Mouse (Mus musculus) gastrocnemius, postnatal 10 days (tissue): Measurements from ENCODE around the gene Tmem267. TPM values are rescaled to one million over a fixed set of nuclear protein-coding genes. Genes with fewer than 3 reads are reported as not detected.
A peak's percentile ranks its signal among the peaks of the same experiment; 100 is the strongest.

ENCODE experiments used
- DNase-seq: peaks from one replicate; pipeline ENCODE4 v3.0.0; 2021; ENCODE audit warnings: mixed read lengths
- total RNA-seq, 2 experiments: library from RNA; stranded (reverse); gene quantifications; 2 replicates each; pipeline ENCODE4 v1.2.3; 2021

The Tmem267 gene
- total RNA-seq, 2 experiments from 2014 or later, result 8.4 to 10.3 TPM

- no peak for DNase-seq
Observed at GRCm38 (mm10) chr13:119618841-119619240, 131.0 kb downstream of the Tmem267 start.

DNA sequence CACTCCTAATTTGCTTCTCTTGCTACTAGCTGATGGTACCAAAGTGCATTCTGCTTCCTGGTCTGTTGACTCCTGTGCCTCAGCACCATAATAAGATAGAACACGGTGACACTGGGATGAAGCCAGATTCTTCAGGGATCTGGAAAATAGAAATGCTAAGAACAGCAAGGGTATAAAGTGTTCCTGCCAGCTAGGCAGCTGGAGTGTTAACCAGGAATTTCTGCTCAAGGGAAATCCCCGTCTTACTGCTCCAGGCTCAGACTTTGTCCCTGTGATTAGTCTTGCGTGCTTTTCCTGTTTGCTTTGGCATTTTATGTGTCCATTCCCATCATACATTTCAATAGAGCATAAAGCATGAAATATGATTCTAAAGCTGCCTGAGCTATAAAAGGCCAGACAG, 131.9 kb downstream of the Tmem267 start:
- DNase-seq, result no peak

- DNase-seq, result no peak
Observed at GRCm38 (mm10) chr13:119623634-119624033, 135.8 kb downstream of the Tmem267 start, which contains the start of gene Ccl28. TSS of gene Ccl28 (plus strand) at chr13:119623819.

GRCm38 (mm10) chr13:119625952-119626351, 138.1 kb downstream of the Tmem267 start:
- peak; percentile 10 for DNase-seq

- peak; percentile 81 for DNase-seq
Observed at GRCm38 (mm10) chr13:119631482-119632155, 143.8 kb downstream of the Tmem267 start.

- DNase-seq, result no peak
Observed at GRCm38 (mm10) chr13:119632156-119632548, 144.3 kb downstream of the Tmem267 start.

DNA sequence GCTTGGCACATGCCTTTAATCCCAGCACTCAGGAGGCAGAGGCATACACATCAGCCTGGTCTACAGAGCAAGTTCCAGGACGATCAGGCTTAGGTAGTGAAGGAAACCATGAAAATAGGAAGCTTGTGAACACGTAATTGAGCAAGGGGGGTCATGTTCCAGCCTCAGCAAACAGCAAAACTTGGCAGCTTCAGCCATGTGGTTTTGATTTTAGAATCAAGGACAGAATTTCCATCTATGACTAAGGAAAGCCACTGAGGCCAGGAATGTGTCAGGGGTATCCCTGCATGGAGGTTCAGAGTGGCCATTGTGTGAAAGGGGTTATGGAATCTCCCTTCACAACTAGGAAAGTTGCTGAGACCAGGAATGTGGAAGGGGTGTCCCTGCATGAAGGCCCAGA, 147.7 kb downstream of the Tmem267 start:
- no peak for DNase-seq

DNA sequence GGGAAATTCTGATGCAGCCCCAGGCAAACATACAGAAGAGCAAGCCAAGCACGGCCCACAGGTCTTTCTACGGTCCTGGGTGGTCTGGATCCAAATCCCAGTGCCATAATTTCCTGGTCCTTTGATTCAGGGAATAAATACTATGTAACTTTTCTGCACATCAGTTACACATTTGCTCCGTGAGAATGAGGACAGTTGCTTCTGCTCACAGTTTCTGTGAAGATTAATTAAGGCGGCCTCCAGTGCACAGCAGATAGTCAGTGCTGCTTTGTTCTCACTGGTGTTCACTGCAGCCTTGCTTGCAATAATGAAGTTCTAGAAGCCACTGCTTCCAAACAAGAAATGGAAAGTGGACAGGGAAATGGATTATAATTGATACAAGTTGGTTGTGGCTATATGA, 150.0 kb downstream of the Tmem267 start:
- DNase-seq, result no peak

DNA sequence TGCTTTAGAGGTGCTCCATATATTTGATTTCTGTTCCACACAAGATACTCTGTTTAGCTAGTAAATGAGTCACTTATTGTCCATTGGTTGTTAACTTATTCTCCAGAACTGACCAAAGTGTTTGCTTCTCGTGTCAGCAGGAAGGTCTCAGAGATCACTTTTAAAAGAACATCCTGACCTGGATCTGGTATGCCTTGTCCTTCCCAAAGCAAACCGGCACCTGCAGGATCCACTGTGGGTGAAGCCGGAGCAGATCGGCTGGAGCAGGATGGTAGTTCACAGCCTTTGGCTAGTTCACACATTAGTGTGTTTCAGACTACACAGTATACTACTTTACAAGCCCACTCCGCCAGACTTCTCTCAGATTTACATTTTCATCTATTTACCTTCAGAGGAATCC, 150.6 kb downstream of the Tmem267 start:
- DNase-seq, result no peak

- DNase-seq, result no peak
Observed at GRCm38 (mm10) chr13:119639302-119639701, 151.5 kb downstream of the Tmem267 start.

DNA sequence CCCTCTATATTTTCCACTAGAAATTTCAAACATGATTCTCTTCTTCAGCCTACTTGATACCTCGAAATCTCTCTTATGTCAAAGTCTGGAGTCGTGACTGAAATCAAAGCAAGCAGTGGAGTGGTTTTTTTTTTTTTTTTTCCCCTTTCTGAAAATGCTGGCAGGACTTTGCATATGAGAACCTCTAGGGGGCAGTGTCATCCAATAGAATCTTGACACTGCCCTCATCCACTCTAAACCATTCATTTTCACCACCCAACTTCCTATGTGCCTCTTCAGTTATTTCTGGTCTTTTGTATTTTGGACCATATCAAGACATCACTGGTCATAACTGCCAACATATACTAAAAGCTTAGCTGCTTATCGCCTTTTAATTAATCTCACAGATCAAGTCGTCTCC, 152.7 kb downstream of the Tmem267 start:
- no peak for DNase-seq

DNA sequence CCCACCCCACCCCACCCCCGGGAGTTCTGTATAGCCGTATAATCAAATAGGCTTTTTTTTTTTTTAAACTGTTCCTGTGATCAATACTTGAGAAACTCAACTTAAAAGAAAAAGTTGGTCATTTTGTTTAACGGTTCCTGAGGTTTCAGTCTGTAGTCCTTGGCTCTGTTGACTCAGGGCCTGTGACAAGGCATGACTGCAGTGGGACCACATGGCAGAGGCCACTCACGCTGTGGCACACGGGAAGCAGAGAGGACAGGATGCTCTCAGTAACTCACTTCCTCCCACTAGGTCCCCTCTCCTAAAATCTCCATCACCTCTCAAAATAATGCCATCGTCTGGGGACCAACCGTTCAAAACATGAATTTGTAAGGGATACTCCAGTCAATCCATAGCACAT, 153.3 kb downstream of the Tmem267 start:
- DNase-seq, result no peak

DNA sequence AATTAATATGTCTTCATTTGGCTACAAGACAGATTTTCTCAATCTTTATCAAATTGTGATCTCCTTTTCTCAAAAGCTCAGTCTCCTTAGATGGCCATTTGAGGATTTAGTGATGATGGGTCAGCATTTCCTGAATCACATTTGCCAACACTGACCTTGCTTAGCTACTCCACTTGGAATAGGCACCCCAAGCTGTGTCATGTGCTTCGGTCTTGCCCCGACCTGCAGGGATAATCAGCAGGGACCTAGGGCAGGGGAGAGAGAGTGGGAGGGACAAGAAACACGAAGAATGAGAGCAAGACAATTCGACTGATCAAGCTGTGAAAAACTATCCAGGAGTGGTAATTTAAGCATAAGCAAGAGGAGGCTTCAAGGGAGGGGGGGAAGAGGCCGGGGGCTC, 156.9 kb downstream of the Tmem267 start:
- DNase-seq, result no peak

DNA sequence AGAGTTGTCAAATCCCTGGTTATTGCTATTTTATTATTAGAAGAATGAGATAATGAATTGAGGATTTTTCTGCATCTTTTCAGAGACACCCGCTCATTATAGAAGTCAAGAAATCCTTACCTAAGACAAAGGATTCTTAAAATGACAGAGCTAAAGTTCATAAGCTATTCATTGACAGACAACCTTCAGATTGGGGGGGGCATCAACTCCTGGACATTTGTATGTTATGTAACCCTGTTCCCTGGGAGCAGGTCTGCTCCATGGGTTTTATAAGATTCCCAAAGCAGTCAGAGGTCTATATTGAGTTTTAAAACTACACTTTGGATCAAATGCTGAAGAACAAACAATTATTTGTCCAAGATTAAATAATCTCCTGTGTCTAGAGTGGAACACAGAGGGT, 158.7 kb downstream of the Tmem267 start:
- no peak for DNase-seq

- no peak for DNase-seq
Observed at GRCm38 (mm10) chr13:119648891-119649698, 161.3 kb downstream of the Tmem267 start.

DNA sequence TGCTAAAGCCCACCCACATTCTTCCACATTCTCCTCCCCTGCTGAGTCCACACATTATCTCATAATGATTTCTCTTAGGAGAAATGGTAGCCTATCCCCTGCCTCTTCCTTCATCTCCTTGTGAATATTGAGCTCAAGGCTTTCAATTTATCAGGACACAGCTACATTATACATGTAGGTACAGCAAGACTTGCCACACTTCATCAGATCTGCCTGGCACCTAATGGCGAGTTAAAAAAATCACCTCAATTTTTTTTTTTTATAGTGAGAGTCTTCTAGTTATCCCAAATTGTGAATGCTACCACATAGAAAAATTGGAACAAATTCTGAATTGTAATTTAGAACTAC, 161.8 kb downstream of the Tmem267 start:
- DNase-seq, result no peak

DNA sequence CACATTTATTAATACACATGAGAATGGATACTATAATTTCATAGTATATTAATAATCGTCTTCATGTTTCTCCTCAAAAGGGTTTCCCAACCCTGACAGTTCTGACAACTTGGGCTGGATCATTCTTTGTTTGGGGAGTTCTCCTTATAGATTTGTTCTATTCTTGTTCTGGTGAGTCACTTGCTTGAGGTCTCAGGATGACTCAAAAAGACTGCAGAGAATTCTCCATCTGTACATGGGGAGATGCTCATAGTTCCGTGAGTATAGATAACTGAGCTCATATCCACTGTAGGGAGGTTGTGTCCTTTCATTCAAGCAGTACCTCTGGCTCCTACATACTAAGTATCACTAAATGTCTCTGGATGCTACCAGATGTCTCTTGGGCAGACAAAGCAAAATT, 166.9 kb downstream of the Tmem267 start:
- no peak for DNase-seq

DNA sequence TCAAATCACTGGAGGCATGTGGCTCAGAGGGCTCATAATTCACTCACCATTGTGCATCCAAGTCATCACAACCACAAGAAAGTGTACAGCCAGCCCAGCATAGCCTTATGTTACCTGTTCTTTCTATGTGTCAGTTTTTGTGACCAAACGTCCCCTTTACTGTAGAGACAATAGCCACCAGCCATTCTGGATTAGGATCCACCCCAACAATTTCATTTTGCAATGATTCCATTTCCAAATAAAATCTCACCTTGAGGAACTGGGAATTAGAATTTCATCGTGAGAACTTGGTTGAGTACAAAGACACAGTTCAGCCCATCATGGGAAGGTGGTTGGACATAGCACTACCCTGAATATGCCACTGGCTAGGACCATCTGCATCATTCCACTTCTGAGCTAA, 168.4 kb downstream of the Tmem267 start:
- no peak for DNase-seq

- no peak for DNase-seq
Observed at GRCm38 (mm10) chr13:119656846-119657416, 169.1 kb downstream of the Tmem267 start.
